Mouse (Mus musculus) CH12.LX (cell line): ENCODE data around the gene Aqr. TPM values are rescaled to one million over a fixed set of nuclear protein-coding genes. Genes with fewer than 3 reads are reported as not detected.

Source experiments
- DNase-seq: peaks from one replicate; pipeline ENCODE4 v3.0.0-alpha.2; 2013; ENCODE audit errors: extremely low read depth
- H3K27ac ChIP-seq: 2 replicates; pipeline ENCODE4 v1.5.1; 2012; ENCODE audit warnings: low read depth, mild to moderate bottlenecking, control low read depth, moderate library complexity; ENCODE audit not compliant: insufficient read depth
- H3K27me3 ChIP-seq: replicated peaks from 2 replicates; pipeline ENCODE3; 2012; ENCODE audit warnings: inconsistent platforms
- H3K36me3 ChIP-seq, 2 experiments: replicated peaks in 1 of 2; 2 replicates each; pipeline versions ENCODE3 to v1.6.1; 2012; ENCODE audit warnings: inconsistent platforms in 1 of 2, low read length in 1 of 2, mild to moderate bottlenecking in 1 of 2, mixed read lengths in 1 of 2, moderate library complexity in 1 of 2; ENCODE audit not compliant: control insufficient read depth in 1 of 2, insufficient read depth in 1 of 2
- H3K4me1 ChIP-seq, 2 experiments: 2 replicates each; pipeline ENCODE4 v1.6.1; 2012; ENCODE audit warnings: inconsistent platforms in 1 of 2, moderate library complexity in 1 of 2; ENCODE audit not compliant: insufficient read depth in 2 of 2, control insufficient read depth in 1 of 2
- H3K4me2 ChIP-seq: 2 replicates; pipeline ENCODE4 v1.6.1; 2012; ENCODE audit warnings: low read depth, mild to moderate bottlenecking, control low read depth; ENCODE audit not compliant: poor library complexity, insufficient read depth, severe bottlenecking
- H3K4me3 ChIP-seq, 3 experiments: fragments of 150-350 bp in 1 of 3; sonication (generic) in 1 of 3; replicated peaks in 1 of 3; 2 replicates each; pipeline versions ENCODE3 to v1.5.1; 2011 to 2012; ENCODE audit warnings: low read depth in 2 of 3, low read length in 2 of 3, mild to moderate bottlenecking in 2 of 3, moderate library complexity in 2 of 3, control low read depth in 1 of 3, improper control_type of control experiment in 1 of 3, inconsistent platforms in 1 of 3, mixed read lengths in 1 of 3; ENCODE audit not compliant: poor library complexity in 1 of 3
- H3K79me2 ChIP-seq: replicated peaks from 2 replicates; pipeline ENCODE4 v1.6.1; 2012; ENCODE audit warnings: mild to moderate bottlenecking, moderate library complexity; ENCODE audit not compliant: control insufficient read depth, poor library complexity, insufficient read depth, severe bottlenecking; ENCODE audit errors: extremely low read depth
- H3K9ac ChIP-seq: 2 replicates; pipeline ENCODE4 v1.6.1; 2012; ENCODE audit warnings: low read depth, mild to moderate bottlenecking, control low read depth, moderate library complexity; ENCODE audit not compliant: insufficient read depth
- H3K9me3 ChIP-seq: replicated peaks from 2 replicates; pipeline ENCODE3; 2012; ENCODE audit warnings: low read length, inconsistent platforms, mixed read lengths
- CTCF ChIP-seq, 2 experiments: IDR thresholded peaks in 1 of 2; conservative IDR thresholded peaks in 1 of 2; 2 replicates each; pipeline ENCODE4 v1.5.1; 2011 to 2012; ENCODE audit warnings: low read depth in 2 of 2, low read length in 2 of 2, improper control_type of control experiment in 1 of 2, inconsistent platforms in 1 of 2, mild to moderate bottlenecking in 1 of 2, moderate library complexity in 1 of 2
- EP300 ChIP-seq: IDR thresholded peaks from 2 replicates; pipeline ENCODE4 v1.6.1; 2011; ENCODE audit warnings: low read length, improper control_type of control experiment
- KAT2A ChIP-seq: IDR thresholded peaks from 2 replicates; pipeline ENCODE4 v1.6.1; 2012; ENCODE audit warnings: low read length, improper control_type of control experiment, inconsistent platforms; ENCODE audit not compliant: insufficient replicate concordance
- MAZ ChIP-seq: IDR thresholded peaks from 2 replicates; pipeline ENCODE4 v1.6.1; 2012; ENCODE audit warnings: low read depth, mild to moderate bottlenecking, inconsistent platforms, low read length, improper control_type of control experiment, moderate library complexity
- MEF2A ChIP-seq: IDR thresholded peaks from 2 replicates; pipeline ENCODE4 v1.6.1; 2014; ENCODE audit warnings: low read depth, mild to moderate bottlenecking, inconsistent platforms, low read length, improper control_type of control experiment, borderline replicate concordance
- MXI1 ChIP-seq: IDR thresholded peaks from 2 replicates; pipeline ENCODE4 v1.6.1; 2011; ENCODE audit warnings: mild to moderate bottlenecking, low read depth, low read length, improper control_type of control experiment
- PAX5 ChIP-seq: IDR thresholded peaks from 2 replicates; pipeline ENCODE4 v1.6.1; 2012; ENCODE audit warnings: low read length, inconsistent platforms, mixed read lengths
- TBP ChIP-seq: conservative IDR thresholded peaks from 2 replicates; pipeline ENCODE4 v1.6.1; 2011; ENCODE audit warnings: low read depth, low read length, improper control_type of control experiment
- UBTF ChIP-seq: IDR thresholded peaks from 2 replicates; pipeline ENCODE4 v1.6.1; 2012; ENCODE audit warnings: low read depth, mild to moderate bottlenecking, inconsistent platforms, low read length, improper control_type of control experiment, moderate library complexity
- USF2 ChIP-seq: conservative IDR thresholded peaks from 2 replicates; pipeline ENCODE4 v1.6.1; 2011; ENCODE audit warnings: low read depth, low read length, improper control_type of control experiment
- ZC3H11A ChIP-seq: IDR thresholded peaks from 2 replicates; pipeline ENCODE4 v1.6.1; 2012; ENCODE audit warnings: low read depth, mild to moderate bottlenecking, inconsistent platforms, low read length, improper control_type of control experiment
- ZKSCAN1 ChIP-seq: IDR thresholded peaks from 2 replicates; pipeline ENCODE4 v1.6.1; 2012; ENCODE audit warnings: low read depth, inconsistent platforms, low read length, improper control_type of control experiment, borderline replicate concordance
- ZNF384 ChIP-seq: IDR thresholded peaks from 2 replicates; pipeline ENCODE4 v1.6.1; 2012; ENCODE audit warnings: low read depth, low read length, improper control_type of control experiment, inconsistent platforms
- dilution Hi-C: fragments of 300-500 bp; cut with MboI; formaldehyde crosslinking; loops from 2 replicates; pipeline ENCODE4 v1.14.3; 2020; ENCODE audit warnings: low sequenced_read_pairs; ENCODE audit not compliant: extremely low pct_unique_long_range_greater_than_20kb, extremely low pct_ligation_motif_present
- in situ Hi-C: fragments of 300-500 bp; cut with MboI; formaldehyde crosslinking; loops from 3 replicates; pipeline ENCODE4 v1.14.3; 2019; ENCODE audit warnings: low sequenced_read_pairs, low pct_ligation_motif_present, low pct_unique_long_range_greater_than_20kb, mixed read lengths
- polyA plus RNA-seq: library from polyadenylated mRNA; unstranded; fragments of >175 nt; gene quantifications from 2 replicates; pipeline ENCODE4 v1.2.1, GENCODE M21; 2012; ENCODE audit warnings: low read depth; ENCODE audit not compliant: insufficient read length
- total RNA-seq, 2 experiments: library from RNA; depleted of rRNA; stranded (reverse); fragments of 300-350 nt in 1 of 2; fragments of >200 nt in 1 of 2; gene quantifications; 2 replicates each; pipeline ENCODE4 v1.2.3; 2012 to 2014

The Aqr gene
- total and polyA plus RNA-seq, 3 experiments, result 37.1 to 64.1 (median 44.0) TPM

- no peak overlapping the region for H3K27ac ChIP-seq
- DNase-seq, result no peak
- no peaks in the 10 kb centered on the region for H3K27me3 ChIP-seq
- no peaks in the 10 kb centered on the region for H3K9me3 ChIP-seq
- TF ChIP-seq CTCF (conservative IDR thresholded peaks at IDR 0.05 in 1 of 2, IDR thresholded peaks at IDR 0.05 in 1 of 2; ENCODE audit: low read depth in 2 of 2, low read length in 2 of 2) (no peak), PAX5 (no peak)
- no peak overlapping the region for H3K9ac ChIP-seq
- H3K4me1 ChIP-seq, result no peaks in the 10 kb centered on the region
- H3K79me2 ChIP-seq, result no peaks in the 10 kb centered on the region
- peaks cover 42 to 83% of the 10 kb centered on the region in 2 experiments for H3K36me3 ChIP-seq
- in situ Hi-C loops (no loop called here), dilution Hi-C loops (no loop called here)
- H3K4me3 ChIP-seq, result no peak overlapping the region
- H3K4me2 ChIP-seq, result no peak overlapping the region
These were observed 30.2 kb downstream of the Aqr start for GRCm38 (mm10) chr2:114156639-114157038.

GRCm38 (mm10) chr2:114153247-114153646 lies 33.6 kb downstream of the Aqr start:
- Histone ChIP-seq H3K4me2 (no peak overlapping the region), H3K36me3 (peaks cover 56 to 85% of the 10 kb centered on the region in 2 experiments), H3K79me2 (no peaks in the 10 kb centered on the region), H3K9ac (no peak overlapping the region), H3K4me3 (no peak overlapping the region), H3K4me1 (no peaks in the 10 kb centered on the region), H3K9me3 (no peaks in the 10 kb centered on the region), H3K27ac (no peak overlapping the region), H3K27me3 (no peaks in the 10 kb centered on the region)
- TF ChIP-seq MXI1 (no peak), ZNF384 (no peak)
- in situ Hi-C loops (no loop called here), dilution Hi-C loops (no loop called here)
- no peak for DNase-seq

GRCm38 (mm10) chr2:114146864-114147458 lies 39.9 kb downstream of the Aqr start:
- DNase-seq, result no peak
- no peak overlapping the region for H3K27ac ChIP-seq
- H3K4me3 ChIP-seq, result no peak overlapping the region
- H3K9me3 ChIP-seq, result no peaks in the 10 kb centered on the region
- H3K4me2 ChIP-seq, result no peak overlapping the region
- H3K79me2 ChIP-seq, result no peaks in the 10 kb centered on the region
- TF ChIP-seq ZC3H11A, result no peak
- no peak for TF ChIP-seq EP300
- no peak for TF ChIP-seq USF2
- no peak for TF ChIP-seq UBTF
- TF ChIP-seq ZKSCAN1, result no peak
- no peak for TF ChIP-seq KAT2A
- no peak for TF ChIP-seq MAZ
- no peak for TF ChIP-seq TBP
- TF ChIP-seq MEF2A, result no peak
- in situ Hi-C loops, result no loop called here
- dilution Hi-C loops, result no loop called here
- H3K27me3 ChIP-seq, result no peaks in the 10 kb centered on the region
- H3K9ac ChIP-seq, result no peak overlapping the region
- H3K4me1 ChIP-seq, result no peaks in the 10 kb centered on the region
- peaks cover 50 to 93% of the 10 kb centered on the region in 2 experiments for H3K36me3 ChIP-seq
